Mouse (Mus musculus) Muller cell, postnatal 12 days (primary cell): ENCODE data around the gene Sesn2.
A peak's percentile ranks its signal among the peaks of the same experiment; 100 is the strongest.
"Not testable (repeated sequence)": the region's sequence is repeated elsewhere in the genome, so short reads cannot be mapped to it uniquely, and the experiment has no call there.

Experiments used
- DNase-seq: peaks from one replicate; pipeline ENCODE4 v3.0.0-alpha.2; 2015; ENCODE audit errors: inconsistent ontology term

Gene Sesn2

GRCm38 (mm10) chr4:132510352-132510798 lies at the start of gene Sesn2:
Sesn2 (minus strand) TSS chr4:132510501.
- peak; percentile 99 for DNase-seq

- not testable (repeated sequence) for DNase-seq
Observed at GRCm38 (mm10) chr4:132555550-132555949, 45.2 kb upstream of the Sesn2 start.

- DNase-seq, result no peak
Observed at GRCm38 (mm10) chr4:132554653-132555052, 44.4 kb upstream of the Sesn2 start.

GRCm38 (mm10) chr4:132554221-132554620 lies 43.9 kb upstream of the Sesn2 start:
- DNase-seq, result no peak

- peak; percentile 51 for DNase-seq
Observed at GRCm38 (mm10) chr4:132545851-132546250, 35.5 kb upstream of the Sesn2 start.

GRCm38 (mm10) chr4:132542724-132543123 lies 32.4 kb upstream of the Sesn2 start:
- no peak for DNase-seq

- no peak for DNase-seq
Observed at GRCm38 (mm10) chr4:132541413-132541812, 31.1 kb upstream of the Sesn2 start.

- DNase-seq, result no peak
Observed at GRCm38 (mm10) chr4:132539481-132539880, 29.2 kb upstream of the Sesn2 start.

GRCm38 (mm10) chr4:132535406-132536121 lies 25.3 kb upstream of the Sesn2 start, which contains the start of gene Dnajc8:
Dnajc8 (plus strand) TSS chr4:132535550.
- DNase-seq, result peak; percentile 90

- DNase-seq, result peak; percentile 98
Observed at GRCm38 (mm10) chr4:132532981-132533916, 22.9 kb upstream of the Sesn2 start, which contains the start of gene Atpif1. Atpif1 (minus strand) TSS chr4:132533659.

- DNase-seq, result no peak
Observed at GRCm38 (mm10) chr4:132532496-132532895, 22.2 kb upstream of the Sesn2 start.

GRCm38 (mm10) chr4:132530033-132530804 lies 19.9 kb upstream of the Sesn2 start:
- no peak for DNase-seq

GRCm38 (mm10) chr4:132529344-132529743 lies 19.0 kb upstream of the Sesn2 start:
- no peak for DNase-seq

GRCm38 (mm10) chr4:132527917-132528522 lies 17.7 kb upstream of the Sesn2 start:
- no peak for DNase-seq

GRCm38 (mm10) chr4:132526678-132527077 lies 16.4 kb upstream of the Sesn2 start:
- DNase-seq, result no peak

GRCm38 (mm10) chr4:132524808-132525207 lies 14.5 kb upstream of the Sesn2 start:
- no peak for DNase-seq

- DNase-seq, result no peak
Observed at GRCm38 (mm10) chr4:132524321-132524741, 14.0 kb upstream of the Sesn2 start.

GRCm38 (mm10) chr4:132519188-132519587 lies 8.9 kb upstream of the Sesn2 start:
- DNase-seq, result no peak

- no peak for DNase-seq
Observed at GRCm38 (mm10) chr4:132518066-132518465, 7.8 kb upstream of the Sesn2 start.

- peak; percentile 97 for DNase-seq
Observed at GRCm38 (mm10) chr4:132515369-132516155, 5.3 kb upstream of the Sesn2 start.
